Mouse (Mus musculus) layer of hippocampus, postnatal 25 days (tissue): Measurements from ENCODE around the gene Naa10. TPM values are rescaled to one million over a fixed set of nuclear protein-coding genes. Genes with fewer than 3 reads are reported as not detected.

Experiments used
- total RNA-seq, 2 experiments: library from RNA; stranded (reverse); gene quantifications; 2 replicates each; pipeline ENCODE4 v1.2.3; 2021

Naa10 gene
- total RNA-seq, 2 experiments from 2014 or later: 57.6 to 62.8 TPM

Other genes starting within 250 kb of the Naa10 start
- gene Slc6a8, start 248.8 kb downstream of the Naa10 start, total RNA-seq: 100 to 1,000 TPM in 1 of 2 experiments, 10 to 100 TPM in 1; 88.3 to 110 TPM
- gene Bcap31, start 205.8 kb downstream of the Naa10 start, total RNA-seq: 10 to 100 TPM; 78.9 to 83.0 TPM
- 10 to 100 TPM; 11.3 to 13.9 TPM for gene Abcd1, start 205.3 kb downstream of the Naa10 start, total RNA-seq
- gene Plxnb3, start 164.9 kb downstream of the Naa10 start, total RNA-seq: 10 to 100 TPM; 15.8 to 18.2 TPM
- 1 to 10 TPM; 4.3 to 8.7 TPM for gene Srpk3, start 147.5 kb downstream of the Naa10 start, total RNA-seq
- gene Idh3g, start 135.0 kb downstream of the Naa10 start, total RNA-seq: 100 to 1,000 TPM; 189 to 199 TPM
- 10 to 100 TPM; 88.1 to 97.2 TPM for gene Ssr4, start 134.9 kb downstream of the Naa10 start, total RNA-seq
- gene Pdzd4, start 97.0 kb downstream of the Naa10 start, total RNA-seq: 100 to 1,000 TPM; 101 to 102 TPM
- not detected for gene Avpr2, start 29.8 kb downstream of the Naa10 start, total RNA-seq
- 100 to 1,000 TPM; 125 to 140 TPM for gene L1cam, start 25.8 kb downstream of the Naa10 start, total RNA-seq
- gene Arhgap4, start 74 bp downstream of the Naa10 start, total RNA-seq: 1 to 10 TPM; 4.7 to 5.8 TPM
- 1 to 10 TPM; 3.6 to 4.2 TPM for gene Renbp, start 8.9 kb upstream of the Naa10 start, total RNA-seq
- gene Hcfc1, start 44.4 kb upstream of the Naa10 start, total RNA-seq: 10 to 100 TPM; 65.8 to 80.9 TPM
- gene Irak1, start 102.0 kb upstream of the Naa10 start, total RNA-seq: 10 to 100 TPM; 46.9 to 59.1 TPM
- under 1 TPM in 1 of 2 experiments, not detected in 1; 0.62 TPM for gene Opn1mw, start 205.5 kb upstream of the Naa10 start, total RNA-seq
- gene Mecp2, start 213.4 kb upstream of the Naa10 start, total RNA-seq: 10 to 100 TPM; 75.6 to 88.8 TPM
- not detected for gene Tex28, start 245.9 kb upstream of the Naa10 start, total RNA-seq